Mouse (Mus musculus) frontal cortex, postnatal 10 days (tissue): ENCODE measurements at regions not wholly inside any gene's neighbourhood (a gene's known extent, or its start where the extent isn't known, plus 50 kb on each side); places are given as distances from the start of the nearest gene placed in this dataset.

ENCODE experiments used
- DNase-seq, 2 experiments: peaks; one replicate each; pipeline ENCODE4 v3.0.0; 2022; ENCODE audit warnings: low spot score in 2 of 2, mixed read lengths in 1 of 2

GRCm38 (mm10) chr5:111835737-111836667, 102.3 kb downstream of the Gm26897 start:
- no peak for DNase-seq

GRCm38 (mm10) chr5:111836668-111837234, 103.0 kb downstream of the Gm26897 start:
- DNase-seq: no peak

GRCm38 (mm10) chr5:111842461-111842860, 108.7 kb downstream of the Gm26897 start:
- no peak for DNase-seq

DNA sequence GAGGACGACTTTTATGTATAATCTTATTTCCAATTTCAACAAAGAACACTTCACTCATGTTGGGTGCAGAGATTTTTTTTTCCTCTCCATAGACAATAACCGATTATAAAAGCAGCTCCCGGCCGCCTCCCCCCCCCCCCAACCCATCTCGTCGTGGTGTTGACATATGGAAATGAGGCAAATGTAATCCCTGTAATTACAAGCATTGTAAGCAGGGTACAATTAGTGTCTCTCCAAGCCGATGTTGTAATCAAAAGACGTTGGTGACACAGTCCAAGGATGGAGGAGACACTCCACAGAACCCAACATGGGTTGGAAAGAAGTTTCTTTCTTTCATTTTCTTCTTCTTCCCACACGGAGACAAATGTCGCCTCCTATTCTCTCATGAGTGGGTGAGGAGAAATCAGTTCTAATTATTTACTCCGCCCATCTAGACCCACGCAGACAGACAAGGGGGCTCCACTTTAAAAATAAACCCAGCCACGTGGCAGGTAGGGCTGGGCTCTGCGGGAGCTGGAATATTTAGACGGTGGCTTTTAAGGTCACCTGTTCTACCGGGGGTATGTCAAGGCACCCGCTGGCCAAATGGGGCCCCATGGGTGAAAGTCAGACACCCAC, 110.0 kb downstream of the Gm26897 start:
- DNase-seq: no peak

DNA sequence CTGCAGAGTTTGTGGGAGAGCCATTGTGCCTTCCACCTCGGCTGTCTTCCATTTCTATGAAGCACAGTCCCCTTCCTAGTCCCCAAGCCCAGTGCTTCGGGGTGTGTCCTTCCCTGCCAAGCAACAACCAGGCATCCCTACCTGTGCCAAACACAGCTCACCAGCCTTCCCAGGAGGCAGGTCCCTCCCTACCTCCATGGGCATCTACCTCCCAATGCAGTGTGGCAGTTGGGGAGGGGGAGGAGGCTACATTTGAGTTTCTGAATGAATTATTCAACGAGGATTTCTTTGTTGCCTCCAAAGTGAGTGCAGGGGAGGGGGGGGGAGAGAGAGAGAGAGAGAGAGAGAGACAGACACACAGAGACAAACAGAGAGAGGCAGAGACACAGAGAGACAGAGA, 110.8 kb downstream of the Gm26897 start:
- DNase-seq: no peak

- no peak for DNase-seq
These were observed 115.2 kb downstream of the Gm26897 start for GRCm38 (mm10) chr5:111848917-111849316.

DNA sequence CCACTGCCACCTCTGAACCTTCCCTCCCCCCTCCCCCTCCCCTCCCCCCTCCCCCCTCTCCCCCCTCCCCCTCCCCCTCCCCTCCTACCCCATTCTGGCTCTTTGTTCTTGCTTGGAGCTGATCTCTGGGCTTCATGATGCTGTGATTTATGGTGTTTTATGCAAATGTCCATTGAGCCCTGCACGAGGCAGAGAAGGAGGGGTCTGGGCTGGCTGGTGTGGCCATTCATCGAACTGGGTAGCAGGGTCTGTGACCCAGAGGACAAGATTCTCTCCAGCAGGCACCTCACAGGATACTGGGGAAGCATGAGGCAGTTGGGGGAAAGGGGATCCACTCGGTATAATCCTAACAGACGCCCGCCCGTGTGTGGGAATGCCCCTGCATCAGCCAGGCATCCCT, 119.0 kb downstream of the Gm26897 start:
- DNase-seq: no peak

- no peak for DNase-seq
These were observed 121.6 kb downstream of the Gm26897 start for GRCm38 (mm10) chr5:111855366-111855765.

GRCm38 (mm10) chr5:111857200-111857599, 123.5 kb downstream of the Gm26897 start:
- DNase-seq: no peak

DNA sequence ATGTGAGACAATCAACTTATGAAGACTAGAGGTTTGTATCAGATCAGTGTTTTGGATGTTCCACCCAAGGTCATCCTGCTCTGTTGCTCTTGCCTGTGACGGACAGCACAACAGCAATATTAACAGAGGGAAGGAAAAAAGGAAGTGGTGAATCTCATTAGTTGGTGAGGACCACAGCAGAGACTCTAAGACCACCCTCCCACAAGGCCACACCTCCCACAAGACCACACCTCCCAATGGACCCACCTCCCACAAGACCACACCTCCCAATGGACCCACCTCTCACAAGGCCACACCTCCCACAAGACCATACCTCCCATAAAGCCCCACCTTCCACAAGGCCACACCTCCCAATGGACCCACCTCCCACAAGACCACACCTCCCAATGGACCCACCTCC, 126.7 kb downstream of the Gm26897 start:
- no peak for DNase-seq

GRCm38 (mm10) chr5:111862331-111862730, 128.6 kb downstream of the Gm26897 start:
- no peak for DNase-seq

DNA sequence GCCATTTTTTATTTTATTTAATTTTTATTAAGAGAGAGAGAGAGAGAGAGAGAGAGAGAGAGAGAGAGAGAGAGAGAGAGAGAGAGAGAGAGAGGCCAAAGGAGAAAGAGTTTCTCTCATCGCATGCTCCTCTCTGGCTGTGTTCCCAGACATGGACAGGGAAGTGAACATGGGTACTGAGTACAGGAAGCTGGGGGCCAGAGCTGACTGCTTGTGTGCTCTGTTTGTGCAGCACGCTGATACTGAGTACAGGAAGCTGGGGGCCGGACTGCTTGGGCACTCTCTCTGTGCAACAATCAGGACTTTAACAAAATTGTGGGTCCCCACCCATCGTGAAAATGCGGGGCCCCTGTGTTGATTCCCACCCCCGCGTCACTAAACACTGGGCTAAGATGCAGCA, 130.2 kb downstream of the Gm26897 start:
- DNase-seq: no peak

DNA sequence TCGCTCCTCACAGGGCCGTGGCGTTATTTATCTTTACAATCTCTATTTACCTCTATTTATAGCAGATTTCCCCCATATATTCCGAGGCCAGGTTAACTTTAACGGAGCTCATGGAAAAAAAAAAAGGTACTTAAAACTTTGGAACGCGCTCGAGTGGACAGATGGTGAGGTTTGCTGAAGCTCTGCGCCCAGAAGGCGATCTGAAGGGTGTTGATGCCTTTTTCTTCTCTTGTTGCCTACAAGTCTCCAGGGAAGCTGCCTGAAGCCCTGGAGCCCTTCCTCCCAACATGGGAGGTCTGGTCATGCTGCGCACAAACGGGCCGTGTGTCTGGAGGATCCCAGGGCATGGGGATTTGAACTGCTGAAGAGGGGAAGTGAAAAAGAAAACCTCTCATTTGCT, 130.9 kb downstream of the Gm26897 start:
- no peak for DNase-seq

GRCm38 (mm10) chr5:111869011-111869410, 135.3 kb downstream of the Gm26897 start:
- no peak for DNase-seq

- no peak for DNase-seq
These were observed 143.6 kb downstream of the Gm26897 start for GRCm38 (mm10) chr5:111877165-111877793.

DNA sequence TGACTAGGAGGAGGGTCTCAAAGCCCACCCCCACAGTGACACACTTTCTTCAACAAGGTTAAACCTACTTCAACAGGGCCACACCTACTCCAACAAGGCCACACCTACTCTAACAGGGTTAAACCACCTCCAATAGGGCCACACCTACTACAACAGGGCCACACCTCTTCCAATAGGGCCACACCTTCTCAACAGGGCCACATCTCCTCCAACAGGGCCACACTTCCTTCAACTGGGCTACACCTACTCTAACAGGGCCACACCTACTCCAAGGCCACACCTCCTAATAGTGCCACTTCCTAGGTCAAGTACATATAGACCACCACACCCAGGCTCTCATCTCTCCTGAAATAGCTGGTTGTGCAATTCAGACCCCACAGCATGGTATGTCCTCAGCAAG, 145.3 kb downstream of the Gm26897 start:
- no peak for DNase-seq

GRCm38 (mm10) chr5:111880268-111880667, 146.5 kb downstream of the Gm26897 start:
- DNase-seq: no peak

DNA sequence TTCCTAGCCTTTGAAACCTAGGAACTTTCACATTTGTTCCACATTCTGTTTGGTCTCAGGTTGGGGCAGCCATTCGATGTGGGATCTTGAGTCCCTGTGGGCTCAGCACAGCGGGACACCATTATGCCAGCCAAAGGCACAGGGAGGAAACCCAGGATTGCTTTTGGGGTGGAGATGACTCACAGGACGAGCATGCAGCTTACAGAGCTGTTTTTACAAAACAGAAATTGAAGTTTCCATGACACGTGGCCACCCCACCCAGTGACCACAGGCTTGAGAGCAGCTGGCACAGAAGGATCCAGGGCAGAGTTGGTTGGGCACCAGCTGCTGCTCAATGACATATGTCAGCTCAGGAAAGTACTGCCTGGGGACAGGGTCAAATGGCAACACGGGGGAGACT, 147.8 kb downstream of the Gm26897 start:
- DNase-seq: no peak

DNA sequence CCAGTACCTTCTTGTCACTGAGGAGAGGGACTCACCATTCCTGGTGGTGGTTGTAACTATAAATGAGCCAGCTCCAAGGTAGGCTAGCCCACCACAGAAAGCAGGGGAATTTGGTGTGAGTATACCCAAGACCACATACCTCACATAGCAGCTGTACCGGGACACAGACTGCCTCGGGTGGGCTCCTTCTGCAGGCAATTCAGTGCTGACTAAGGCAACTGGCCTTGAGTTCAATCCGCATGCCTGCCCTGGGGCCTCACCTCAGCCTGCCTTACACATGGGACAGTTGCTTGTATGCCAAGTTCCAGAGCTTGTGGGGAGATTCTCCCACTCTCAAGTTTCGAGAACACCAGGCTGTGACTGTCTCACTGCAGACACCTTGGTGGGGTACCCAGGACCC, 153.6 kb downstream of the Gm26897 start:
- no peak for DNase-seq

DNA sequence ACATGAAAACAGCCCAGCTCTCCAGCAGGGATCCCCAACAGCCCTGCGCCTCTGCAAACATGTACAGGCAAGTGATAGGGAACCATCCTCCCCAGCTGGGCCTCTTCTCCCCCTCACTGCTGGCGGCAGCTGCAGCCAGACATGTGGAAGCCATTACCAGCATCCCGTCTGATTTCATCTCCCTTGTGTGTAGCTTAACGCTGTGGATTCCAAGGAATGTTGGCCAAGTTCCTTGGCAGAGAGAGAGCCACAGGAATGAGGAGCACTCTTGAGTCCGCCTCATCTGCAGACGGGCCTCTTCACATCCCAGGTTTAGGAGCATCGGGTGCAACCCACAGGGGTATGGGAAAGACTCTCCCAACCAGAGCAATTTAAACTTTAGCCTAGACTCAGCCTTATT, 157.1 kb downstream of the Gm26897 start:
- DNase-seq: peak; percentile 31

DNA sequence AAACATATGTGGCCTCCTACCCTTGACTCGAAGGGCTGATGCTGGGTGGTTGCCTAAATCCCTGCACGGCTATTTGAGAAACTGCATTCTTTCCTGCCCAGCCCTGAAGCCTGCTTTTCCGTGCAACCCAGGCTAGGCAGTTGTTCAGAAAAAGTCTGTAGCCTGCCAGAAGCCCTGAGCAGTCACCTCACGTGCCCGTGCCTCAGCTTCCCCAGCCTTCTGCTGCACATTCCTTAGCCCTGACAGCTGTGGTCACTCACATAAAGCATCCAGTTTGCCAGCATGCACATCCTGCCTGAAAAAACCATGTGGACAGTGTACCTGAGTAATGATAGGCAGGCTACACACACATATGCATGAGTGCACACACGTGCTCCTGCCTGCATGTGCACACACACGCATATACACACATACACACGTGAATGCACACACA, 157.6 kb downstream of the Gm26897 start:
- no peak for DNase-seq

DNA sequence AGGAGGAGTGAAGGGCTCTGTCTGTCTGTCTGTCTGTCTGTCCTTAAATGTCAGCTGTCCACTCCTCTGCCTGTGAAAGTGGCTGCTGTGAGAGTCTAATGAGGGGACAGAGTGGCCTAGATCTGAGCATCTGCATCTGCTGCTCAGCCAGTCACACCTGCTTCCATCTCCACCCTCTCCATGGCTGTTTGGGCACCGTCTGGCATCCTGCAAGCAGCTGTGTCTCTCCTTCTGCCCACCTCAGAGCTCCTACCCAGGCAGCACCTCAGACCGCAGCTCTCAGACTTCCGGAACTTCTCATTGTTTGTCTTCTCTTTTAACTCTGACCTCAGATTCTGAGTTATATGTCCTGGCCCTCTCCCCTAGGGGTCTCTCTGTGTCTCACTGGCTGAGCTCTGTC, 159.2 kb downstream of the Gm26897 start:
- DNase-seq: no peak
